Mouse (Mus musculus) heart, embryonic 16.5 days (tissue): ENCODE results near the gene Hipk3. TPM values are rescaled to one million over a fixed set of nuclear protein-coding genes. Genes with fewer than 3 reads are reported as not detected.

Source experiments
- ATAC-seq: fragments of 200-750 bp; cut with Nextera tagmentation; replicated peaks from 2 replicates; pipeline ENCODE4 v1.8.0; 2017; ENCODE audit warnings: moderate number of reproducible peaks; ENCODE audit not compliant: insufficient read depth, low FRiP score; ENCODE audit errors: extremely low read depth
- H3K27ac ChIP-seq: fragments of 300-500 bp; sonication (generic); 2 replicates; pipeline ENCODE4 v1.5.1; 2014; ENCODE audit warnings: mild to moderate bottlenecking, low read length, control low read depth, moderate library complexity
- H3K27me3 ChIP-seq: fragments of 300-500 bp; sonication (generic); 2 replicates; pipeline ENCODE4 v1.6.1; 2014; ENCODE audit warnings: low read length, mixed read lengths; ENCODE audit not compliant: control insufficient read depth, insufficient read depth
- H3K36me3 ChIP-seq: fragments of 300-500 bp; sonication (generic); 2 replicates; pipeline ENCODE4 v1.6.1; 2014; ENCODE audit not compliant: control insufficient read depth, insufficient read depth
- H3K4me1 ChIP-seq: fragments of 300-500 bp; sonication (generic); 2 replicates; pipeline ENCODE4 v1.6.1; 2014; ENCODE audit warnings: low read length, mixed read lengths; ENCODE audit not compliant: control insufficient read depth, insufficient read depth
- H3K4me2 ChIP-seq: fragments of 300-500 bp; sonication (generic); 2 replicates; pipeline ENCODE4 v1.6.1; 2014; ENCODE audit warnings: low read depth, mild to moderate bottlenecking, control low read depth, low read length
- H3K4me3 ChIP-seq: fragments of 300-500 bp; sonication (generic); 2 replicates; pipeline ENCODE4 v1.5.1; 2014; ENCODE audit warnings: mild to moderate bottlenecking, control low read depth, low read length
- H3K9ac ChIP-seq: fragments of 300-500 bp; sonication (generic); 2 replicates; pipeline ENCODE4 v1.6.1; 2014; ENCODE audit warnings: low read length, control low read depth
- H3K9me3 ChIP-seq: fragments of 300-500 bp; sonication (generic); replicated peaks from 2 replicates; pipeline ENCODE4 v1.6.1; 2016; ENCODE audit warnings: low read length; ENCODE audit not compliant: control insufficient read depth
- WGBS: fragments of 180-500 bp; shearing (Covaris S2); extraction: QIAGEN DNeasy Blood & Tissue Kit; methylation state at CpG from one replicate; pipeline ENCODE4 v1.1.7; 2014; 5-methylcytosine and 5-hydroxymethylcytosine counted together
- polyA plus RNA-seq: library from polyadenylated mRNA; unstranded; fragments of >200 nt; fragmentation: Nextera tagmentation; extraction: Ambion mirVana; gene quantifications from 2 replicates; pipeline ENCODE4 v1.2.1, GENCODE M21; 2015

Hipk3 gene
- 33.4 and 37.8 TPM in 2 replicates for polyA plus RNA-seq

DNA sequence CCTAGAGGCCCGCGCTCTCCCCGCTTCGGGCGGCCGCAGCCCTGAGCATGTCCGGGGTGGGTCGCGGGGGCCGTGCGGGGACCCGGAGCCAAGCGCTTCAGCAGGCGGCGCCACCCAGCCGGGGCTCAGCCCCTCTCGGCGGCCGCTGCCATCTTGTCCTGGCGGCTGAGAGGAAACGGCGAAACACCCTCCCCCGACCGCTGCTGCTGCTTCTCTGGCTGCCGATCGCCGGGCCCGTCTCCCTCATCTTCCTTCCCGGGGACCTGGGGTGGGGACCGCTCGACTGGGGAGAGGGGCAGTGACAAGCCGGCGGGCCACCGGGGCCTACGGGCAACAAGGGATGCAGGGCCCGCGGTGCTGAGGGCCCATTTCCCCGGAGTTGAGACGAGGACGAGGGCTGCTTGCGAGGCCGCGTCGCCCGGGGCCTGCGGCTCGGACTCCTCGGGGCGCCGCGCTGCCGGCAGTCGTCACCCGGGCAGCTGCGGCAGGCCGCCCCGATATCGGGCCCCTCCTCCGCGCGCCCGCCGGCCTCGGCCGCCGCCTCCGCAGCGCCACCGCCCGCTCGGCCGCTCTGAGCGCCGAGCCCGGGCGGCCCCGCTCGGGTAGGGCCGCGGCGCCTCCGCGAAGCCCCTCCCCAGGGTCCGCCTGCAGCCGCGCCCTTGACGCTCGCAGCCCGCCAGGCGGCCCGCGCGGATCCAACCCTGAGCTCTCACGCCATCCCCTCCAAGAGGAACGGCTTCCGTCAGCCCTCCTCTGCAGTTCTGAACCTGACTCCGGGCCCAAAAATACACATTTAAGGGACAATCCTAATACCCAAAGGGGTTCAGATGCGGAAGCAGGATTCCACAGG lies at the start of gene Hipk3:
Gene Hipk3, minus strand, starts transcription at position 496 of the 850 bp plus-strand sequence.
- Histone ChIP-seq H3K4me1 (peaks cover 29% of the 10 kb centered on the region), H3K36me3 (no peaks in the 10 kb centered on the region), H3K9ac (peak within 1 kb of the TSS; percentile 99), H3K4me3 (peak within 1 kb of the TSS; percentile 83), H3K4me2 (peak within 1 kb of the TSS; percentile 74), H3K27me3 (no peaks in the 10 kb centered on the region), H3K9me3 (no peaks in the 10 kb centered on the region), H3K27ac (peak within 1 kb of the TSS; percentile 99)
- WGBS = under 1% methylated on average over 86 of the region's 98 CpGs
- ATAC-seq = peak; percentile 90

DNA sequence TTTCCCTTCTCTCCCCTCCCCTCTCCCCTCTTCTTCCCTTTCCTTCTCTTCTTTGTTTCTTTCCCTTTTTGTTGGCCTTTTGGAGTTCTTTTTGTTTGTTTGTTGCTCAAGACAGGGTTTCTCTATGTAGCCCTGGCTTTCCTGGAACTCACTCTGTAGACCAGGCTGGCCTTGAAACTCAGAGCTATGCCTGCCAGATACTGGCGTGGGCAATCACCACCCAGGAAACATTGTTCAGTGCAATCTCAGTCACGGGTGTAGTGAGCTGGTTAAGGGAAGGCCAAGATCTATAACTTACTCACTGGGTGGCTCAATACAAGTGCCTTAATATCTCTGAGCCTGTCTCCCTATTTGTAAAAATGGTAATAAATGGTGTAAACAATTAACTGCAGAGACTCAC lies 46.0 kb upstream of the Hipk3 start:
- Histone ChIP-seq H3K27ac (no peak overlapping the region), H3K27me3 (no peaks in the 10 kb centered on the region), H3K9me3 (peaks cover 9% of the 10 kb centered on the region; the same call in 1 of the 2 replicates), H3K36me3 (no peaks in the 10 kb centered on the region), H3K4me2 (no peak overlapping the region), H3K9ac (no peak overlapping the region), H3K4me1 (no peaks in the 10 kb centered on the region), H3K4me3 (no peak overlapping the region)
- WGBS = 59% methylated on average over 2 of the region's 2 CpGs
- no peak for ATAC-seq

DNA sequence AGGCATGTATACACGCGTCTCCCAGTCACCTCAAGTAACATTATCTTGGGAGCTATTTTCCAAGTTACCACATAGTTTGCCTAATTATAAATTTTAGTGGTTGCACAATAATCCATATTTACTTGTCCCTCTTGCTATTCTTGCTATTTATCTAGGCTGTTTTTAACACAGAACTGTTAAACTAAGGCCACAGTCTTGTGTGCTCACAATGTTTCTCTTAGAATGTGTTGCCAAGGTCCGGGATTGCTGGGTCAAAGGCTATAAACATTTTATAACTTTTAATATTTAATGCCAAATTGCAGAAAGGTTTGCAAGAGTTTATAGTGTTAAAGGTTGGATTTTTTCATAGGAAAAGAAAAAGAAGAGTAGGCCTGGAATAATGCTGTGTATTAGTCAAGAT lies 40.5 kb upstream of the Hipk3 start:
- ATAC-seq = no peak
- 86% methylated on average over 3 of the region's 3 CpGs for WGBS

DNA sequence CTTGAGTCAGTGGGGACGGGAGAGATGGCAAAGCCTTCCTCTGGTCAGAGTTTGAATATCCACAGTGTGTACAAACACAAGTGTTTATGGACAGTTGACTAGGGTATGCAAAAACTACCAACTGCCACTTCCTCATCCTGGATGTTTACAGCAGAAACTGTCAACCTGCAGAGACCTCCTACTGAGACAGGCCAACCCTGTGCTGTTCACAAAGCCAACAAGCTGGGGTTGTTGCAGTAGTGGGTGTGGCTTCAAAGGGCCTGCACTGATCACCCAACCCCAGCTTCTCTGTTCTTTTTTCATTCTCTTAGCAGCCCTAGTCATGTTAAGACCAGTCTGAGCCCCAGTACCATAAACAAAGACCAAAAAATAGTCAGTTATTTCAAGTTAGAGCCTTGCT lies 38.3 kb upstream of the Hipk3 start:
- ATAC-seq = no peak
- H3K9me3 ChIP-seq = no peaks in the 10 kb centered on the region
- no peak overlapping the region for H3K9ac ChIP-seq
- H3K27me3 ChIP-seq = no peaks in the 10 kb centered on the region
- no peak overlapping the region for H3K4me2 ChIP-seq
- H3K27ac ChIP-seq = no peak overlapping the region
- 88% methylated on average over 1 of the region's 1 CpGs for WGBS
- H3K36me3 ChIP-seq = no peaks in the 10 kb centered on the region
- no peaks in the 10 kb centered on the region for H3K4me1 ChIP-seq
- no peak overlapping the region for H3K4me3 ChIP-seq

More for the DNA sequence above, 40.5 kb upstream of the Hipk3 start:
- H3K9ac ChIP-seq = no peak overlapping the region
- H3K4me3 ChIP-seq = no peak overlapping the region
- H3K36me3 ChIP-seq = no peaks in the 10 kb centered on the region
- no peak overlapping the region for H3K27ac ChIP-seq
- H3K27me3 ChIP-seq = no peaks in the 10 kb centered on the region
- no peaks in the 10 kb centered on the region for H3K4me1 ChIP-seq
- H3K9me3 ChIP-seq = no peaks in the 10 kb centered on the region
- H3K4me2 ChIP-seq = no peak overlapping the region

DNA sequence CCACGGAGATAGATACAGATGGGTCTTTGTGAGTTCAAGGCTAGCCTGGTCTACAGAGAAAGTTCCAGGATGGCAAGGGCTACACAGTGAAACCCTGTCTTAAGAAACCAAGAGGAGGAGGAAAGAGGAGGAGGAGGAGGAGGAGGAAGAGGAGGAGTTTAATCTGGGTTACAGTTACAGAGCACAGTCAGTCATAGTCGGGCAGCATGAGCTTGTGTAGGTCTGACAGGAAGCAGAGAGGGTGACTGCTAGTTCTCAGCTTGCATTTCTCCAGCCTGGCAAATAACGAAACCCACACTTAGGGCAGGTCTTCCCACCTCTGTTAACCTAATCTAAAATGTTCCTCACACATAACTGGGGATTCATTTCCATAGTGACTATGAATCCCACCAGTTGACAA lies 32.3 kb upstream of the Hipk3 start:
- WGBS = 57% methylated on average over 3 of the region's 3 CpGs
- peaks cover 15% of the 10 kb centered on the region for H3K4me1 ChIP-seq
- no peak for ATAC-seq
- H3K4me3 ChIP-seq = no peak overlapping the region
- no peaks in the 10 kb centered on the region for H3K9me3 ChIP-seq
- H3K9ac ChIP-seq = no peak overlapping the region
- H3K36me3 ChIP-seq = no peaks in the 10 kb centered on the region
- no peak overlapping the region for H3K27ac ChIP-seq
- H3K4me2 ChIP-seq = no peak overlapping the region
- H3K27me3 ChIP-seq = no peaks in the 10 kb centered on the region

DNA sequence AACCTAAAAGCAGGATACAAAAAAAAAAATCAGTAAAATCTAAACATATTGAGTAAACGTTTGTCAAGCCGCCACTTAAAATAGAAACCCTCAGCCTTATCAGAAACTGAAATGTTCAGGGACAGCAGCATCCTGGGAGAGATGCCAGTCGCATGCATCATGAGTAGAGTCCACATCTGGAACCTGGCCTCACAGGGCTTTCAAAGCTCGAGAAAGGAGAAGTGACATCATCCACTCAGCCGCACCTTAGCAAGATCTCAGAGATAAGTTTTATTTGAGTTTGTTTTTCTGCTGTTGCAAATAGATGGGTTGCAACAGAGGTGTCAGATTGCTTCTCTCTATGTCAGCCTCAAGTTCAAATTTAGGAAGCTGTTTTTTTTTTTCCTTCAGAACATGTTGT lies 31.3 kb upstream of the Hipk3 start:
- no peak overlapping the region for H3K4me3 ChIP-seq
- H3K27ac ChIP-seq = no peak overlapping the region; the same call in 1 of the 2 replicates
- no peak; the same call in 1 of the 2 replicates for ATAC-seq
- H3K9me3 ChIP-seq = no peaks in the 10 kb centered on the region
- no peak overlapping the region for H3K9ac ChIP-seq
- WGBS = 9% methylated on average over 5 of the region's 5 CpGs
- H3K4me2 ChIP-seq = no peak overlapping the region
- H3K4me1 ChIP-seq = peaks cover 15% of the 10 kb centered on the region
- H3K27me3 ChIP-seq = no peaks in the 10 kb centered on the region
- H3K36me3 ChIP-seq = no peaks in the 10 kb centered on the region

DNA sequence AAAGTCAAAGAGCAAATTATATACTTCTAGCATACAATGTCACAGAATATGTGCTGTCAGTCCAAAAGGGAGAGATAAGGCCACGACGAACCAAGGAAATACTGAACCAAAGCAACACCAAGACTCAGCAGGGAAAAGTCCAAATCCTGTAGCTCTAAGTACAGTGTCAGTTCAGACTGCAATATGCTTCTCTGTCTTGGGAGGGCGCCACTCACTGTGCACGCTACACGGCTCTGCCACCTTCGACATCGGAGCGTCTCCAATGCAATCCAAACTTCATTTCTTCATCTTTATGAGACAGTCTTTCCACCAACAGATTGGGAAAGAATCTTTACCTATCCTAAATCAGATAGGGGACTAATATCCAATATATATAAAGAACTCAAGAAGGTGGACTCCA lies 17.4 kb upstream of the Hipk3 start:
- no peak for ATAC-seq
- Histone ChIP-seq H3K27me3 (no peaks in the 10 kb centered on the region), H3K4me1 (no peaks in the 10 kb centered on the region), H3K36me3 (no peaks in the 10 kb centered on the region), H3K27ac (no peak overlapping the region), H3K9ac (no peak overlapping the region), H3K4me3 (no peak overlapping the region), H3K9me3 (no peaks in the 10 kb centered on the region), H3K4me2 (no peak overlapping the region)
- 81% methylated on average over 8 of the region's 8 CpGs for WGBS

DNA sequence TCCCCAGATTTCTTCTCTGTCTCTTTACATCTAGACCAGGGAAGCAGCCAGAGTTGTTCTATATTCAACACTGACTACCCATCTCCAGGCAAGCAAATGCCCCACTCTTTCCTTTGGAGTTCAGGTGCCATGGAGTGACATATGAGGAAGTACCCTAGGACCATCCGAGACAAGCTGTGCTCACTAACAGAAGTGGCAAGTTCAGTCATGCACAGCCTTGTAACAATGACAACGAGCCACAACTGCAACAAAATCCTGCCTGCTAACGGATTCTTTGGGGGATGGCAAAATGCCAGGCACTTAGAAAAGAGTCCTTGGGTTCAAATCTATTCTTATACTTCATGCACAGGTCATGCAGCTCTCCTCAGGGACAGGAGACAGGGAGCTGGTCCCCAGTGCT lies 8.1 kb upstream of the Hipk3 start:
- Histone ChIP-seq H3K4me2 (no peak overlapping the region), H3K27me3 (no peaks in the 10 kb centered on the region), H3K9me3 (no peaks in the 10 kb centered on the region), H3K27ac (no peak overlapping the region), H3K4me3 (no peak overlapping the region), H3K36me3 (no peaks in the 10 kb centered on the region), H3K9ac (no peak overlapping the region), H3K4me1 (peaks cover 9% of the 10 kb centered on the region)
- no peak for ATAC-seq
- 37% methylated on average over 3 of the region's 3 CpGs for WGBS

DNA sequence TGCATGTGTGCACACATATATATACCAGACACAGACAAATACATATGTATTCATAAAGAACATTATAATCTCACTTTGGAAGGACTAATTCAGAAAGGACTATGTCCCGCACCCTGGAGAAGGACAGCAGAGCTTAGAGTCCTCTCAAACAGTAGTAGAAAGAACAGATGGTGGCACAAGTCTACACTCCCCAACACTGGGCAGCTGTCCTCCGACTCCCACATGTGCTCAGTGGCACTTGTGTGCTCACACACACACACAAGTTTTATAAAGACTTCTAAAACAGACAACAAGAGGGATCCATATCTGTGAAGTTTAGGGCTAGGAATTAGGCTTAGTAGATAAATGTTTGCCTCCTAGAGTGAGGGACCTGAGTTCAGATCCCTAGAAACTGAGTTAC lies 6.8 kb upstream of the Hipk3 start:
- no peaks in the 10 kb centered on the region for H3K27me3 ChIP-seq
- 92% methylated on average over 2 of the region's 2 CpGs for WGBS
- H3K4me3 ChIP-seq = no peak overlapping the region
- no peak overlapping the region for H3K4me2 ChIP-seq
- peaks cover 13% of the 10 kb centered on the region for H3K4me1 ChIP-seq
- no peak overlapping the region for H3K27ac ChIP-seq
- no peaks in the 10 kb centered on the region for H3K36me3 ChIP-seq
- H3K9ac ChIP-seq = no peak overlapping the region
- no peak for ATAC-seq
- no peaks in the 10 kb centered on the region for H3K9me3 ChIP-seq
